ENCODE assay signal across 8 mouse cellular contexts in genomic region chr7:25296945-25297453, GRCm38 (mm10). TPM values are rescaled to one million over a fixed set of nuclear protein-coding genes. Genes with fewer than 3 reads are reported as not detected.
A peak's percentile ranks its signal among the peaks of the same experiment; 100 is the strongest.
DNase-seq lines count a peak whose midpoint lies in the region; ATAC-seq and TF ChIP-seq lines count a peak whose summit lies in the region.

No protein-coding gene starts in this region.

- H3K27me3 ChIP-seq in heart, embryonic 12.5 days (replicated peaks), result 0 out of 2 replicates have a peak, but pooled peaks cover 6% of the 10 kb centered on the region
- no peaks in the 10 kb centered on the region for H3K27me3 ChIP-seq in ES-Bruce4 (ENCODE audit: control insufficient read depth, insufficient read depth, low read length, poor library complexity, severe bottlenecking)
- H3K27me3 ChIP-seq in embryonic facial prominence, embryonic 15.5 days, result no peaks in the 10 kb centered on the region
- H3K27me3 ChIP-seq in intestine, embryonic 16.5 days (replicated peaks; ENCODE audit: control insufficient read depth, insufficient read depth, low read length), result no peaks in the 10 kb centered on the region
- no peaks in the 10 kb centered on the region for H3K27me3 ChIP-seq in midbrain, embryonic 12.5 days

- intact Hi-C loops in heart, postnatal 36 days (cut with DNase I), result loop anchor here (2.0 kb wide), 1 partner anchor 18 kb away; no protein-coding TSS in a partner anchor

- DNase-seq in heart, postnatal 36 days, result no peak
- DNase-seq in thymus, postnatal 10 days (ENCODE audit: low spot score in 2 of 2), result peak; percentile 55 to 60
- no peak for DNase-seq in cerebellum, adult 11 months

- 0% methylated on average over 21 of the region's 21 CpGs for WGBS in heart, embryonic 12.5 days
- WGBS in embryonic facial prominence, embryonic 15.5 days, result under 1% methylated on average over 21 of the region's 21 CpGs
- under 1% methylated on average over 21 of the region's 21 CpGs for WGBS in intestine, embryonic 16.5 days
- 3% methylated on average over 21 of the region's 21 CpGs for WGBS in midbrain, embryonic 12.5 days

- peak overlapping the region; percentile 92 for H3K4me2 ChIP-seq in heart, embryonic 12.5 days
- H3K4me2 ChIP-seq in embryonic facial prominence, embryonic 15.5 days (replicated peaks), result peak overlapping the region; percentile 85
- H3K4me2 ChIP-seq in intestine, embryonic 16.5 days (ENCODE audit: low read depth, low read length), result peak overlapping the region; percentile 87
- H3K4me2 ChIP-seq in midbrain, embryonic 12.5 days (replicated peaks), result peak overlapping the region; percentile 76

- H3K27ac ChIP-seq in heart, embryonic 12.5 days (ENCODE audit: poor library complexity, severe bottlenecking), result peak overlapping the region; percentile 91
- H3K27ac ChIP-seq in ES-Bruce4 (ENCODE audit: insufficient read depth, low read length), result peak overlapping the region; percentile 34; the same call in 1 of the 2 replicates
- H3K27ac ChIP-seq in embryonic facial prominence, embryonic 15.5 days (replicated peaks), result peak overlapping the region; percentile 98
- H3K27ac ChIP-seq in intestine, embryonic 16.5 days (ENCODE audit: low read length), result peak overlapping the region; percentile 99
- H3K27ac ChIP-seq in midbrain, embryonic 12.5 days (replicated peaks), result peak overlapping the region; percentile 97

- H3K9me3 ChIP-seq in heart, embryonic 12.5 days (replicated peaks), result no peaks in the 10 kb centered on the region
- H3K9me3 ChIP-seq in ES-Bruce4 (replicated peaks; ENCODE audit: control insufficient read depth, insufficient read depth, low read length, poor library complexity, severe bottlenecking), result no peaks in the 10 kb centered on the region
- H3K9me3 ChIP-seq in embryonic facial prominence, embryonic 15.5 days (replicated peaks), result no peaks in the 10 kb centered on the region
- H3K9me3 ChIP-seq in intestine, embryonic 16.5 days (ENCODE audit: control insufficient read depth, low read length), result no peaks in the 10 kb centered on the region
- no peaks in the 10 kb centered on the region for H3K9me3 ChIP-seq in midbrain, embryonic 12.5 days

- H3K9ac ChIP-seq in heart, embryonic 12.5 days, result peak overlapping the region; percentile 88
- H3K9ac ChIP-seq in ES-Bruce4 (ENCODE audit: low read depth, poor library complexity, severe bottlenecking), result peak overlapping the region; percentile 78
- peak overlapping the region; percentile 65 for H3K9ac ChIP-seq in embryonic facial prominence, embryonic 15.5 days
- peak overlapping the region; percentile 89 for H3K9ac ChIP-seq in intestine, embryonic 16.5 days (ENCODE audit: low read depth, low read length)
- H3K9ac ChIP-seq in midbrain, embryonic 12.5 days (replicated peaks), result peak overlapping the region; percentile 88

- ATAC-seq in heart, embryonic 12.5 days (ENCODE audit: insufficient number of reproducible peaks, low FRiP score), result peak; percentile 37
- peak; percentile 20; the same call in 1 of the 2 replicates for ATAC-seq in embryonic facial prominence, embryonic 15.5 days (ENCODE audit: insufficient number of reproducible peaks, low FRiP score, low TSS enrichment, low read depth)
- peak; percentile 45 for ATAC-seq in intestine, embryonic 16.5 days
- ATAC-seq in midbrain, embryonic 12.5 days (ENCODE audit: low FRiP score, low read depth), result peak; percentile 28; the same call in 1 of the 2 replicates

- TF ChIP-seq POLR2A in ES-Bruce4 (IDR thresholded peaks at IDR 0.05; ENCODE audit: insufficient read depth, low read length), result no peak

- peaks cover 37% of the 10 kb centered on the region for H3K4me1 ChIP-seq in heart, embryonic 12.5 days (replicated peaks)
- H3K4me1 ChIP-seq in ES-Bruce4 (ENCODE audit: control insufficient read depth, insufficient read depth, low read length), result no peaks in the 10 kb centered on the region
- H3K4me1 ChIP-seq in embryonic facial prominence, embryonic 15.5 days, result peaks cover 15% of the 10 kb centered on the region
- peaks cover 11% of the 10 kb centered on the region for H3K4me1 ChIP-seq in intestine, embryonic 16.5 days (ENCODE audit: control insufficient read depth, insufficient read depth, low read length)
- H3K4me1 ChIP-seq in midbrain, embryonic 12.5 days, result peaks cover 25% of the 10 kb centered on the region

- H3K36me3 ChIP-seq in heart, embryonic 12.5 days, result peaks cover 42% of the 10 kb centered on the region
- H3K36me3 ChIP-seq in ES-Bruce4 (ENCODE audit: control insufficient read depth, insufficient read depth, low read length, poor library complexity, severe bottlenecking), result peaks cover 16% of the 10 kb centered on the region
- peaks cover 41% of the 10 kb centered on the region for H3K36me3 ChIP-seq in embryonic facial prominence, embryonic 15.5 days
- H3K36me3 ChIP-seq in intestine, embryonic 16.5 days (ENCODE audit: control insufficient read depth, insufficient read depth, low read length), result peaks cover 24% of the 10 kb centered on the region
- peaks cover 42% of the 10 kb centered on the region for H3K36me3 ChIP-seq in midbrain, embryonic 12.5 days

- TF ChIP-seq EP300 in ES-Bruce4 (IDR thresholded peaks at IDR 0.05; ENCODE audit: insufficient read depth, low read depth, low read length), result no peak

- TF ChIP-seq CTCF in ES-Bruce4 (IDR thresholded peaks at IDR 0.05; ENCODE audit: low read depth, low read length), result no peak

- H3K4me3 ChIP-seq in heart, embryonic 12.5 days, result peak overlapping the region; percentile 84
- H3K4me3 ChIP-seq in ES-Bruce4 (ENCODE audit: low read depth, low read length), result peak overlapping the region; percentile 90
- H3K4me3 ChIP-seq in embryonic facial prominence, embryonic 15.5 days (replicated peaks), result peak overlapping the region; percentile 83
- H3K4me3 ChIP-seq in intestine, embryonic 16.5 days (ENCODE audit: low read length), result peak overlapping the region; percentile 92
- H3K4me3 ChIP-seq in midbrain, embryonic 12.5 days, result peak overlapping the region; percentile 72

RNA-seq across cellular contexts. Expression of gene Pafah1b3, which starts 0.8 kb away (rescaled TPM):
- polyA plus RNA-seq in heart, embryonic 12.5 days (2016; fragmentation: Nextera tagmentation; extraction: Ambion mirVana), result 127 and 131 TPM in 2 replicates
- 1 to 10 TPM; 3.7 to 5.1 TPM for total RNA-seq in heart, postnatal 36 days (2021)
- 47.8 and 55.6 TPM in 2 replicates for polyA plus RNA-seq in ES-Bruce4 (2011; ENCODE audit: insufficient read depth, insufficient read length, low read depth, missing spikeins)
- polyA plus RNA-seq in embryonic facial prominence, embryonic 15.5 days (2015; fragmentation: Nextera tagmentation; extraction: Ambion mirVana), result 213 and 216 TPM in 2 replicates
- 175 and 180 TPM in 2 replicates for polyA plus RNA-seq in intestine, embryonic 16.5 days (2015; fragmentation: Nextera tagmentation; extraction: Ambion mirVana)
- 399 and 410 TPM in 2 replicates for polyA plus RNA-seq in midbrain, embryonic 12.5 days (2016; fragmentation: Nextera tagmentation; extraction: Ambion mirVana)

RNA-seq across cellular contexts. Expression of gene Prr19, which starts 4.2 kb away (rescaled TPM):
- polyA plus RNA-seq in heart, embryonic 12.5 days (2016; fragmentation: Nextera tagmentation; extraction: Ambion mirVana), result not detected in 2 replicates
- total RNA-seq in heart, postnatal 36 days (2021), result not detected
- 1.3 and 1.6 TPM in 2 replicates for polyA plus RNA-seq in ES-Bruce4 (2011; ENCODE audit: insufficient read depth, insufficient read length, low read depth, missing spikeins)
- polyA plus RNA-seq in embryonic facial prominence, embryonic 15.5 days (2015; fragmentation: Nextera tagmentation; extraction: Ambion mirVana), result 0.49 and 0.65 TPM in 2 replicates
- 0.56 and 0.93 TPM in 2 replicates for polyA plus RNA-seq in intestine, embryonic 16.5 days (2015; fragmentation: Nextera tagmentation; extraction: Ambion mirVana)
- 1.3 and 1.7 TPM in 2 replicates for polyA plus RNA-seq in midbrain, embryonic 12.5 days (2016; fragmentation: Nextera tagmentation; extraction: Ambion mirVana)

RNA-seq across cellular contexts. Expression of gene Tmem145, which starts 8.9 kb away (rescaled TPM):
- 0.23 and 0.30 TPM in 2 replicates for polyA plus RNA-seq in heart, embryonic 12.5 days (2016; fragmentation: Nextera tagmentation; extraction: Ambion mirVana)
- total RNA-seq in heart, postnatal 36 days (2021), result not detected
- polyA plus RNA-seq in ES-Bruce4 (2011; ENCODE audit: insufficient read depth, insufficient read length, low read depth, missing spikeins), result 2.0 and 2.5 TPM in 2 replicates
- 1.2 and 1.8 TPM in 2 replicates for polyA plus RNA-seq in embryonic facial prominence, embryonic 15.5 days (2015; fragmentation: Nextera tagmentation; extraction: Ambion mirVana)
- 0.61 and 1.1 TPM in 2 replicates for polyA plus RNA-seq in intestine, embryonic 16.5 days (2015; fragmentation: Nextera tagmentation; extraction: Ambion mirVana)
- polyA plus RNA-seq in midbrain, embryonic 12.5 days (2016; fragmentation: Nextera tagmentation; extraction: Ambion mirVana), result 20.1 and 21.4 TPM in 2 replicates

RNA-seq across cellular contexts. Expression of gene Megf8, which starts 20.0 kb away (rescaled TPM):
- 10.3 and 10.8 TPM in 2 replicates for polyA plus RNA-seq in heart, embryonic 12.5 days (2016; fragmentation: Nextera tagmentation; extraction: Ambion mirVana)
- 10 to 100 TPM; 30.4 to 31.1 TPM for total RNA-seq in heart, postnatal 36 days (2021)
- polyA plus RNA-seq in ES-Bruce4 (2011; ENCODE audit: insufficient read depth, insufficient read length, low read depth, missing spikeins), result 22.2 and 25.7 TPM in 2 replicates
- 16.4 and 17.3 TPM in 2 replicates for polyA plus RNA-seq in embryonic facial prominence, embryonic 15.5 days (2015; fragmentation: Nextera tagmentation; extraction: Ambion mirVana)
- 6.8 and 7.1 TPM in 2 replicates for polyA plus RNA-seq in intestine, embryonic 16.5 days (2015; fragmentation: Nextera tagmentation; extraction: Ambion mirVana)
- 20.8 and 21.3 TPM in 2 replicates for polyA plus RNA-seq in midbrain, embryonic 12.5 days (2016; fragmentation: Nextera tagmentation; extraction: Ambion mirVana)

RNA-seq across cellular contexts. Expression of gene Cic, which starts 29.5 kb away (rescaled TPM):
- polyA plus RNA-seq in heart, embryonic 12.5 days (2016; fragmentation: Nextera tagmentation; extraction: Ambion mirVana), result 28.8 and 30.5 TPM in 2 replicates
- 10 to 100 TPM; 63.7 to 68.7 TPM for total RNA-seq in heart, postnatal 36 days (2021)
- polyA plus RNA-seq in ES-Bruce4 (2011; ENCODE audit: insufficient read depth, insufficient read length, low read depth, missing spikeins), result 128 and 141 TPM in 2 replicates
- 46.3 and 50.6 TPM in 2 replicates for polyA plus RNA-seq in embryonic facial prominence, embryonic 15.5 days (2015; fragmentation: Nextera tagmentation; extraction: Ambion mirVana)
- 17.3 and 19.9 TPM in 2 replicates for polyA plus RNA-seq in intestine, embryonic 16.5 days (2015; fragmentation: Nextera tagmentation; extraction: Ambion mirVana)
- polyA plus RNA-seq in midbrain, embryonic 12.5 days (2016; fragmentation: Nextera tagmentation; extraction: Ambion mirVana), result 39.4 and 40.8 TPM in 2 replicates

Comparison
In these comparisons a context has a peak if more than half of its experiments do, and no peak if none do; other contexts are left out.
1. H3K27ac ChIP-seq: peak in every context shown above with its lines; median percentile 99 in intestine, embryonic 16.5 days; 98 in embryonic facial prominence, embryonic 15.5 days; 97 in midbrain, embryonic 12.5 days; 91 in heart, embryonic 12.5 days; 34 in ES-Bruce4.
2. DNase-seq: peak in thymus, postnatal 10 days (2 of 2); none in heart, postnatal 36 days (0 of 2) and cerebellum, adult 11 months (single experiment).
3. Peak in every context shown above with its lines, with median percentiles within 50 percentile points of each other: ATAC-seq, H3K4me2 ChIP-seq, H3K4me3 ChIP-seq and H3K9ac ChIP-seq.